ENCODE assay signal across 10 mouse cellular contexts in genomic region chr2:178758366-178758765, GRCm38 (mm10).
DNase-seq lines count a peak whose midpoint lies in the region; ATAC-seq and TF ChIP-seq lines count a peak whose summit lies in the region.
"Had no signal": no experiment of that assay in that cellular context is flagged by ENCODE, and none has a peak within 500 bp of the region (broad histone marks: within the 10 kb centered on the region; RNA-seq: fewer than 3 reads in every experiment).

No protein-coding gene starts in this region.

- H3K4me3 ChIP-seq in midbrain, embryonic 10.5 days = no peak overlapping the region
- H3K4me3 ChIP-seq in midbrain, embryonic 13.5 days (replicated peaks) = no peak overlapping the region
- H3K4me3 ChIP-seq in forebrain, embryonic 14.5 days (ENCODE audit: low read depth, low read length) = no peak overlapping the region
- no peak overlapping the region for H3K4me3 ChIP-seq in limb, embryonic 14.5 days (replicated peaks; ENCODE audit: low read length)
- H3K4me3 ChIP-seq: embryonic facial prominence, embryonic 15.5 days; neural tube, embryonic 12.5 days had no signal

- H3K9me3 ChIP-seq in midbrain, embryonic 10.5 days (replicated peaks) = no peaks in the 10 kb centered on the region
- no peaks in the 10 kb centered on the region for H3K9me3 ChIP-seq in midbrain, embryonic 13.5 days
- no peaks in the 10 kb centered on the region for H3K9me3 ChIP-seq in forebrain, embryonic 14.5 days (replicated peaks; ENCODE audit: control insufficient read depth, low read length)
- H3K9me3 ChIP-seq in limb, embryonic 14.5 days (ENCODE audit: control insufficient read depth, low read length) = no peaks in the 10 kb centered on the region
- H3K9me3 ChIP-seq: embryonic facial prominence, embryonic 15.5 days; neural tube, embryonic 12.5 days had no signal

- no peak for TF ChIP-seq POLR2A in limb, embryonic 14.5 days (IDR thresholded peaks at IDR 0.05; ENCODE audit: borderline replicate concordance, extremely low read depth, insufficient read depth, insufficient read length)

- H3K36me3 ChIP-seq in midbrain, embryonic 10.5 days = no peaks in the 10 kb centered on the region
- no peaks in the 10 kb centered on the region for H3K36me3 ChIP-seq in midbrain, embryonic 13.5 days
- H3K36me3 ChIP-seq in forebrain, embryonic 14.5 days (ENCODE audit: control insufficient read depth, insufficient read depth, low read length) = no peaks in the 10 kb centered on the region
- no peaks in the 10 kb centered on the region for H3K36me3 ChIP-seq in limb, embryonic 14.5 days (ENCODE audit: control insufficient read depth, insufficient read depth, low read length)
- H3K36me3 ChIP-seq: embryonic facial prominence, embryonic 15.5 days; neural tube, embryonic 12.5 days had no signal

- 8% methylated on average over 2 of the region's 2 CpGs for WGBS in midbrain, embryonic 10.5 days
- WGBS in midbrain, embryonic 13.5 days = 4% methylated on average over 2 of the region's 2 CpGs
- WGBS in forebrain, embryonic 14.5 days = 1% methylated on average over 2 of the region's 2 CpGs
- WGBS in limb, embryonic 14.5 days = 3% methylated on average over 2 of the region's 2 CpGs

- H3K27me3 ChIP-seq in midbrain, embryonic 10.5 days (ENCODE audit: low read depth, poor library complexity, severe bottlenecking) = no peaks in the 10 kb centered on the region
- no peaks in the 10 kb centered on the region for H3K27me3 ChIP-seq in midbrain, embryonic 13.5 days
- H3K27me3 ChIP-seq in forebrain, embryonic 14.5 days (replicated peaks; ENCODE audit: control insufficient read depth, insufficient read depth, low read length) = no peaks in the 10 kb centered on the region
- H3K27me3 ChIP-seq in limb, embryonic 14.5 days (ENCODE audit: control insufficient read depth, insufficient read depth, low read length) = no peaks in the 10 kb centered on the region
- H3K27me3 ChIP-seq: embryonic facial prominence, embryonic 15.5 days; neural tube, embryonic 12.5 days had no signal

- ATAC-seq in midbrain, embryonic 13.5 days = no peak
- ATAC-seq in forebrain, embryonic 14.5 days = peak; percentile 58; the same call in 1 of the 2 replicates
- 0 out of 2 replicates have a peak, but pooled peaks have one; percentile 60 for ATAC-seq in limb, embryonic 14.5 days (ENCODE audit: low FRiP score, low read depth)
- no peak for ATAC-seq in monocyte, adult 5-6 weeks (replicated peaks; ENCODE audit: insufficient number of reproducible peaks, low FRiP score, low TSS enrichment, poor library complexity, severe bottlenecking)

- no peak overlapping the region for H3K27ac ChIP-seq in midbrain, embryonic 10.5 days (replicated peaks)
- no peak overlapping the region for H3K27ac ChIP-seq in midbrain, embryonic 13.5 days
- no peak overlapping the region for H3K27ac ChIP-seq in forebrain, embryonic 14.5 days (ENCODE audit: low read depth, low read length)
- H3K27ac ChIP-seq in limb, embryonic 14.5 days (replicated peaks; ENCODE audit: low read depth, low read length) = no peak overlapping the region
- H3K27ac ChIP-seq: embryonic facial prominence, embryonic 15.5 days; neural tube, embryonic 12.5 days had no signal

- no peak overlapping the region for H3K4me2 ChIP-seq in midbrain, embryonic 13.5 days (replicated peaks)
- H3K4me2 ChIP-seq in forebrain, embryonic 14.5 days (ENCODE audit: low read length) = no peak overlapping the region
- H3K4me2 ChIP-seq in limb, embryonic 14.5 days (replicated peaks; ENCODE audit: low read depth, low read length, severe bottlenecking) = no peak overlapping the region
- H3K4me2 ChIP-seq: embryonic facial prominence, embryonic 15.5 days; neural tube, embryonic 12.5 days had no signal

- H3K9ac ChIP-seq in midbrain, embryonic 13.5 days (replicated peaks) = no peak overlapping the region
- no peak overlapping the region for H3K9ac ChIP-seq in forebrain, embryonic 14.5 days (ENCODE audit: low read length)
- no peak overlapping the region for H3K9ac ChIP-seq in limb, embryonic 14.5 days (ENCODE audit: low read depth, low read length, severe bottlenecking)
- H3K9ac ChIP-seq: embryonic facial prominence, embryonic 15.5 days; neural tube, embryonic 12.5 days had no signal

- no peaks in the 10 kb centered on the region for H3K4me1 ChIP-seq in midbrain, embryonic 10.5 days
- H3K4me1 ChIP-seq in midbrain, embryonic 13.5 days (replicated peaks) = no peaks in the 10 kb centered on the region
- no peaks in the 10 kb centered on the region for H3K4me1 ChIP-seq in forebrain, embryonic 14.5 days (ENCODE audit: control insufficient read depth, insufficient read depth, low read length)
- no peaks in the 10 kb centered on the region; the same call in 1 of the 2 replicates for H3K4me1 ChIP-seq in limb, embryonic 14.5 days (ENCODE audit: control insufficient read depth, insufficient read depth, low read length)
- H3K4me1 ChIP-seq: neural tube, embryonic 12.5 days had no signal

- DNase-seq in midbrain, embryonic 10.5 days (ENCODE audit: low spot score) = peak; percentile 68
- peak; percentile 29 for DNase-seq in c-Kit-positive CD71-negative TER-119-negative erythroid progenitor cells, embryonic 14.5 days (ENCODE audit: low read depth)
- DNase-seq in forebrain, embryonic 14.5 days (ENCODE audit: low spot score) = peak; percentile 78
- DNase-seq in kidney, adult 9 months = peak; percentile 57
- peak; percentile 58 for DNase-seq in limb, embryonic 14.5 days (ENCODE audit: low spot score)
- peak; percentile 71 for DNase-seq in retina, postnatal 1 day

Comparison
In these comparisons a context has a peak if more than half of its experiments do, and no peak if none do; other contexts are left out.
1. ATAC-seq: peak in forebrain, embryonic 14.5 days (single experiment) and limb, embryonic 14.5 days (single experiment); none in midbrain, embryonic 13.5 days (single experiment) and monocyte, adult 5-6 weeks (single experiment).
2. Peak in every context shown above with its lines, with median percentiles within 50 percentile points of each other: DNase-seq.